Mouse (Mus musculus): ENCODE data around the gene Phf13.
"Not testable (repeated sequence)": the region's sequence is repeated elsewhere in the genome, so short reads cannot be mapped to it uniquely, and the experiment has no call there.

The Phf13 gene

GRCm38 (mm10) chr4:151996173-151996950 lies at the start of gene Phf13:
Gene Phf13 (minus strand): TSS chr4:151996258.
- peak; percentile 99 for DNase-seq

DNA sequence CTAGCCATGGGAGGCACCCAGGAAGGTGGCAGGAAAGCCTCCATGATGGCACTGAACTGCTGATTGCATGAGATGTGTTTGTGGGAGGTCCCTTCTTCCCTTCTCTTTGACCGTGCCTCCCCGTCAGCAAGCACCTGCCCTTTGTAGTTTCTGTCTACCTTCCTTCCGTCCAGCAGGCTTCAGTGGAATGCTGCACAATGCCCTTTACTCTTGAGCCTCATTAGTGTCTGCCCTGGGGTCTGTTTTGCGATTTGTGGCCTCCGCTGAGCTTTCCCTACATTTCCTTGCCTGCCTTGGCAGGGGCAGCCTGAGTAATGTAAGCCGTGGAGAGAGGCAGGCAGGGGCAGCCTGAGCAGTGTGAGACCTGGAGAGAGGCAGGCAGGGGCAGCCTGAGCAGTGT lies 48.6 kb upstream of the Phf13 start:
- no peak for DNase-seq

GRCm38 (mm10) chr4:152043171-152043570 lies 47.1 kb upstream of the Phf13 start:
- no peak for DNase-seq

DNA sequence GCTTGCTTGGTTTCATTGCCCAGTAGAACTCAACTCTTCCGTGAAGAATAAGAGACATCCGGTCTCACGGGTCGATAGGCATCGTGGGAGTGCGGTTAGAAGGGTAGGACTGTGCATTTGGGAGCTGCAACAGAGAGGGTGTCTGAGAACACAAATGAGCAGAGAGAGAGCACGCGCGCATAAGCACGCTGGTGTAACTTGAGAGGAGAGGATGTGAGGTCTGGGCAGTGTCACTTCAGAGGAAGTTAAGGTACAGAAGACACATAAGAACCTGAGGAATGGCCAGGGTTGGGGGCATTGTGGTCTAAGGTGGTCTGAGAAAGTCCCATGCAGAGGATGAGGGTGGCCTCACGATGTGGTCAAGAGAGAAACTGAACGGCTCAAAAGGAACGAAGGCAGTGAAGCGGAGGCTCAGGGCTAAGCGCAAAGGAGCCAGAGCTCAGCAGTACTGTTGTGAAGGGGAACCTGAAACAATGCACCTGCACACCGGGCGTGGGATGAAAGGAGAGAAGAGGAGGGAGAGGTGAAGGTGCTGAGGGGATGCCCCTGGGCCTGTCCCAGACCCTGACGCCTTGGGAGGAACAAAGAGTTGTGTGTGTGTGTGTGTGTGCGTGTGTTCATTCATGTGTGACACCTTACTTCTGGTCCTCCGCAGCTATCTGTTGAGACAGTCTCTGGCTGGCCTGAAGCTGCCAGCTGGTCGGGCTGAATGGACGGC lies 46.0 kb upstream of the Phf13 start:
- DNase-seq = no peak

GRCm38 (mm10) chr4:152039831-152040310 lies 43.8 kb upstream of the Phf13 start:
- DNase-seq = no peak

DNA sequence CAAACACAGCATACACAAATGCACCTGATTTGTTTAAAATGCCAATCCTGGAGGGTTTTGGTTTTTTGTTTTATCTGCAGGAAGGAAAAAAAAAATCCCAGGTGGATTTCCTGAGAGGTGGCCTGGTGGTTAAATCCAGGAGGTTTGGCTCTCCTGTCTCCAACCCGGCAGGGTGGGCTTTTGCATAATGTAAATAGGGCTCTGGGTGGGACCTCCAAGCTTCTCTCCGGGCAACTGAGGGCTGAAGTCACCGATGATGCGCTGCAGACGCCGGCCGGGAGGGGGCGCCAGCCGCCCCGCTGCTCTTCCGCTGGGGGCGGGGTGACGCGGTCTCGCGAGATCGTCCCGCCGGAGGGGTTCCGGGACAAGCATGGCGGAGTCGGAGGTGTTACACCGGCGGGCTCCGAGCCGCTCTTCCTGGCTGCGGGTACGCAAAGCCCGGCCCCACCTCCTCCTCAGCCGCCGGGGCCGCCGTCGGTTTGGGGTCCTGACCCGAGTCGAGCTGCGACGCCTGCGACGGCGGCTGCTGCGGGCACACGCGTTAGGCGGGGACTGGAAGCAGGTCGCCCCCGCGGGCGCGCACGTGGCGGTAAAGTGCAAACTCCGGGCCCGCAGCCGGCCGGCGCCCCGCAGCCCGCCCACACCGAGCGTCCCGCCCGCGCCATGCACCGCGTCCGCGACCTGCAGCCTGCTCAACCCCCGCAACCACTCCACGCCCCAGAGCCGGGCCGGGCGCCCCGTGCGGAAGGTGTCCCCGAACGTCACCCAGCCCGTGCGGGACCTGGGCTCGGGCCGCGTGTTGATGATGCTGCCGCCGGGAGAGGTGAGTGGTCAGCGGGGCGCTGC lies 43.1 kb upstream of the Phf13 start, which contains the start of gene Nol9:
Gene Nol9, plus strand, starts transcription at position 337 of the 846 bp plus-strand sequence.
- peak; percentile 96 for DNase-seq

DNA sequence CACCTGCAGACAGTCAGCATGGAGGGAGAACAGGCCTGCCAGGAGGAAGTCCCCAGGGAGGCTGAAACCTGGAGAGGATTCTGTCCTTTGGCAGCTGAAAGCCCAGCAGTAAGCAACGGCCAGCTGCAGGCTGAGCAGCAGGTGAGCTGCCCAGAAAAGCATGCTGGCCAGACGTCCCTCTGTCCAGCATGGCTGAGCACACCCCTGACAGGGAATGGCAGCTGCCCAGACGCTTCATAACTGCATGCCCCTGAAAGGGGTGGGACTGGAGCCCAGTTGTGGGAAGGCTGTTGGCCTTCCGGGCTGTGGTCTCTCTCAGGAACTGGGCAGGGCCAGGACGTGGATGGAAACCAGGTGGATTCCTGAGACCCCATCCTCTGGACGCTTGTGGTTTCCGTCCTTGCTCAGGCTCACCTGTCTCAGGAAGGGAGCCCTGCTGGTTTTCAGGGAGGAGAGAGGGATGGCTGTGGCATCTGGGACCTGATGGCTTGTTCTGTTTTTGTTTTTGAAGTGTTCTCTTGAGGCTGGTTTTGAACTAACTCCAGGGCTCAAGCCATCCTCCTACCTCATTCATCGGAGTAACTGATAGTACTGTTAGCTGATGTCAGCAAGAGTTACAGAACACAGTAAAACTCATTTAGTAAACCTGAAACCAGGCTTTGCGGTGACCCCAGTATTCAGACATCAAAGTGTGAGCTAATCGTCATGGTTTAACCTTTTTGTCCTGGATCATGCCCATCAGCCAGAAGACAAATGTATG lies 42.3 kb upstream of the Phf13 start, which contains the start of gene Tas1r1:
Gene Tas1r1, minus strand, starts transcription at position 344 of the 760 bp plus-strand sequence.
- DNase-seq = no peak

- not testable (repeated sequence) for DNase-seq
Observed at GRCm38 (mm10) chr4:152036464-152036863, 40.4 kb upstream of the Phf13 start.

DNA sequence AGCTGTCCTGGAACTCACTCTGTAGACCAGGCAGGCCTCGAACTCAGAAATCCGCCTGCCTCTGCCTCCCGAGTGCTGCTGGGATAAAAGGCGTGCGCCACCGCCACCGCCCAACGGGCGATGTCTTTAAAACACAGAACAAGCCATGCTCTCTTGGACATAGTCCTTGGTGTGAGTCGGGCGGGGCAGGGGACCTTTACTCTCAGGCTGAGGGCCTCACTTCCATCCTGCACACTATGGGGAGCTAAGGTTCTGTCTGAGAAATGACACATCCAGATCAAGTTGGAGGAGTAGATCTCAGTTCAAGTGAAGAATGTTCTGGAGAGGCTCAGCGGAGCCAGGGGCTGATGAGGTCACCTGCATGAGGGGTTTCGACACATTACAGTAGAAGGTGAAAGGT lies 36.9 kb upstream of the Phf13 start:
- no peak for DNase-seq

GRCm38 (mm10) chr4:152029997-152030396 lies 33.9 kb upstream of the Phf13 start:
- no peak for DNase-seq

DNA sequence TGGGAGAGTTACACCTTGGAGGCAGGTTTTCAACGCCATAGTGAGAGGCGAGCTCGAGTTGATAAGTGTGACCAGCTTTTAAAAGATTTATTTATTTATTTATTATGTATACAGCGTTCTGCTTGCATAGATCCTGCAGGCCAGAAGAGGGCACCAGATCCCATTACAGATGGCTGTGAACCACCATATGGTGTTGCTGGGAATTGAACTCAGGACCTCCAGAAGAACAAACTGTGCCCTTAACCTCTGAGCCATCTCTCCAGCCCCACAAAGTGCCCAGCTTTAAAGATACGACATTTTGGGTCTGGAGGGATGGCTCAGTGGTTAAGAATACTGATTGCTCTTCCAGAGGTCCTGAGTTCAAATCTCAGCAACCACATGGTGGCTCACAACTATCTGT lies 33.0 kb upstream of the Phf13 start:
- DNase-seq = peak; percentile 30

DNA sequence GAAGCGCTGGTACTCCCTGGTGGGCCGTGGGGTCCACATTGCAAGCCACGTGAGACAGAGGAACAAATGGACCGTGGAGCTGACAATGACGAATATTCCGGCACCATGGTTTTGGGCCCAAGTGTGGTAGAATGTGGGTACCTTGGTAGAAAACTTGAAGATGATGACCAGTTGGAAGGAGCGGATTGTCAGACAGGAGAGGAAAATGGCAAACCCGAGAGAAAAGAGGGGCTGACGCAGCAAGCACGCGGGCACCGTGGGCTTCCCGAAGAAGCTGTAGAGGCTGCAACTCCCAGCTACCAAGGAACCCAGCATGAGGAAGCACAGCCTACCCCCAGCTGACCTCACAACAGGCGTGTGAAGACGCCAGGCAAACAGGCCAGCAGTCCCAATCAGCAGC lies 32.4 kb upstream of the Phf13 start:
- no peak for DNase-seq

GRCm38 (mm10) chr4:152027524-152027923 lies 31.5 kb upstream of the Phf13 start, which contains the start of gene Zbtb48:
Gene Zbtb48 (minus strand): TSS chr4:152027671.
- DNase-seq = peak; percentile 95

GRCm38 (mm10) chr4:152026751-152027508 lies 30.9 kb upstream of the Phf13 start:
- DNase-seq = no peak

DNA sequence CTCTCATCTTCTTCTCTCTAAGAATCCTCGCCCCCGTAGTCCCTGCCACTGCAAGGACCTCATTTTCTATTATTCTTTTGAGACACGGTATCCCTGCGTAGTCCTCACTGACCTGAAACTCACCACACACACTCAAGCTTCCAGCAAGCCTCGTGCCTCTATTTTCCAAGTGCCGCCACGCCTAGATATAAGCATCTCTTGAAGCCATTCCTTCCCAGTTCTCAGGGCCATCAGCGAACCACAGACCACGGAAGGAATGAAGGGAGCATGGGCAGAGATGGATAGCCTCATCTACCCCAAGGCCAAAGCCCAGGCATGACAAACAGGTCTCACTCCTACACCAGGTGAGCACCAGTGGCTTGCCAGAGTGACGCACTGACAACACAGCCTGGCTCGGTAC lies 28.5 kb upstream of the Phf13 start:
- no peak for DNase-seq

- no peak for DNase-seq
Observed at GRCm38 (mm10) chr4:152022506-152022905, 26.4 kb upstream of the Phf13 start.

- DNase-seq = no peak
Observed at GRCm38 (mm10) chr4:152021568-152022097, 25.6 kb upstream of the Phf13 start.

- DNase-seq = no peak
Observed at GRCm38 (mm10) chr4:152020024-152020423, 24.0 kb upstream of the Phf13 start.

GRCm38 (mm10) chr4:152019073-152019472 lies 23.0 kb upstream of the Phf13 start:
- no peak for DNase-seq

DNA sequence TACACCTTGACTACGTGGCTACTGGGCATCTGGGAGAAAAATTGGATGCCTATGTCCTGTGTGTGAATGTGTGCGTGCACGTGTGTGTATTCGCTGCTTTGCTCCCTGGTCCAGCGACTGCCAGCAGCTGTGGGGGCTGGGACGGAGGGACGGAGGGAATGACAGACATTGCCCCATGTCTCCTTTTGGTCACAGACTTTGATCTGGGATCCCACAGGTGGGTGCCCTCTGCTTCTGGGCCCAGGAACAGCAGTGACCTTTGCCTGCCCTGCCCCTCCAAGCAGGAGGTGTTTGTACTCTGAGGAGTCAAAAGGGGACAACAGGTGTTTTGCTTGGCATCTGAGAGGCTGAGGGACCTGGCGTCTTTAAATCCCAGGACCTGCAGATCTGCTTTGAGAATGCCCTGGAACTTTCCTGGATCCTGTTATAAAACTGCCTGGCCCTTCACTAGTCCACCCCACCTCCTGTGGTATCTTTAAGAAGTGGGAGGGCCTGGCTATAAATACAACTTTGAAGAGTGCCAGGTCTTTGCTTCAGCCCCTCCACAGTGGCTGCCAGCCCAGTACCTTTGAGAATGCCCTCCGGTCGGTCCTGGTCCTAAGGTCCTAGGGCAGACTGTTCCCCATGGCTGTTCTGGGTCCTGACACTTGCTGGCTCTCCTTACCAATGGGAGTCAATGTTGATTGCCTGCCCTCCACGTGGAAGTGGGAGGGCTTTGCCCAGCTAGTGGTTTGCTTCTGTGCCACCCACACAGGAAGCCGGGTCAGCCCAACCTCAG lies 17.2 kb upstream of the Phf13 start:
- no peak for DNase-seq
